Mouse (Mus musculus) cerebellum, adult 9-11 months (tissue): ENCODE data around the gene Cwc22.

Source experiments
- DNase-seq: peaks from one replicate; pipeline ENCODE4 v3.0.0; 2022

Gene Cwc22

DNA sequence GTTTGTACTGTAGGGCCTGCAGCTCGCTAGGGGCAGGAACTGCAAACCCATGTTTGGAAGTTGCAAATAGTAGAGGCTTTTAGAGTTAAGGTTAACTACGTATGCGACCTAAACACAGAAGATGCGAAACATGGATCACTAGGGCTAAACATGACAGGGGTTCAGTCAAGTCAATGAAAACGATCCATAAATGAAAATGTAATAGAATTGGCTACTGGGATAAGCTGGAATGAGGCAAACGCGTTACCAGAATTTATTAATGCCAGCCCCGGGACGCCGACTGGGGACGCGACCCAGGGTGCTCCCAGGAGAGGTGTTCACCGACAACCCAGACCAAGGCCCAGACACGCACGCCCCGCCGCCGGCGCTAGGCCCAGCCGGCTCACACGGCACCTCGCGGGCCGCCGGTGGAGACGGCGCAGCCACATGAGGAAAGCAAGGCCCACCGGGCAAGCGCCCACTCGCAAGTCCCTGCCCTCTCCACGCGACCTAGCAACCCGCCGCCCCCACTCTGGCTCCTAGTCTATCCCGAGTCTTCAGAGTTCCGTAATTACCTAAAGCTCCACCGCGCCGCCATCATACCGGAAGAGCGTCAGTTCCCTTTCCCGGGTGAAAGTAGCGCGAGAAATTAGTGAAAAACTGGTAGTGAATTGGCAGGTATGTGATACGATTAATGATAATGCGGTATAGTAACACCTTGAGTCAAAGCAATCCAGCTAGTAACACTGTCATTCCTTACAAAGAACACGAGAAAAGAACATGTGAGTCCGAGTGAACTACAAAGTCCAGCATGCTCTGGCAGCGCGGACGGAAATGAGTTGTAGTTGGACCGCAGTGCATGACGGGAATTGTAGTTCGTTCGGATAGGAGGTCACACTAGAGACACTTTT is at the start of gene Cwc22:
TSS of gene Cwc22 (minus strand) at position 780 of the 890 bp plus-strand sequence.
- peak; percentile 88 for DNase-seq

DNA sequence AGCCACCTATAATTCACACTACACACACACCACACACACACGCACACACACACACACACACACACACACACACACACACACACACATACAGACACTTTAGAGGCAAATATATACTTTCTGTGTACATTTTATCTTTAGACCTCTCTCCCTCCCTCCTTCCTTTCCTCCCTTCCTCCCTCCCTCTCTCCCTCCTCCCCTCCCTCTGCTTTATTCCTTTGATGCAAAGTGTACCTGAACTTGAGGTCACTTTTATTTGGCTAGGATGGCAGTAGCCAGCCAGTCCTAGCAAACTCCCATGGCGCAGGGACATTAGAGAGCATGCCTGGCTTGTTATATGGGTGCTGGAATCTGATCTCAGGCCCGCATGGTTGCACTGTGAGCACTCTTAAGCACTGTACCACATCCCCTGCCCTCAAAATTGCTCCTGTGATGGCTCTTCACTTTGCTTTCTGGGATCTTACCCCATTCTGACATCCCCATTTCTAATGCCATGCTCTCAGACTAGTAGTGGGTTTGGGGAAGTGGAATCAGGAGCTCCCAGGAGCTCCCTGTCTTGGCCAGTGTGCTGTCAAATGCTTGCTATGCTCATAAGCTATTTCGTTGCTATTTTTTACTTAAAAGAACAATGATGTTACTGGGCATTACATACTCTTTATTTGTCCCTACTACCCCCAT is 47.7 kb upstream of the Cwc22 start:
- no peak for DNase-seq

GRCm38 (mm10) chr2:77992951-77993604 is 46.9 kb upstream of the Cwc22 start:
- no peak for DNase-seq

- DNase-seq: no peak
Measured at GRCm38 (mm10) chr2:77990820-77991219, 44.6 kb upstream of the Cwc22 start.

DNA sequence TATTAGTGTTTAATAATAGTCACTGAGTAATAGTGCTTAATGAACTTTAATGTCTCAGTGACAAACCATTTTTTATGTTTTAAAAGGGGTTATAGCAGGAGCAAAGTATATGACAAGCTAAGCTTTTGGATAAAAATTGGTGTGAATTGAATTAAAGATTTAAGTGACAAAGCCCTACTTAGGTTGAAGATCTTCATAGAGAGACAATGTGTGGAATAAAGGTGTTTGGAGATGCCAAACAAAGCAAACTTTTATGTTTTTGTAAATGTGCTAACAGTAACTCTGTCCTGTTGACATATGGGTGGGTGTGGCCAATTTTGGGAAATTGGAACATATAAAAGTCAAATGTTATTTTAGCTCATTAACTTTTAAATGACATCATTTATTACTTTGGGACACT is 43.9 kb upstream of the Cwc22 start:
- no peak for DNase-seq

- no peak for DNase-seq
Measured at GRCm38 (mm10) chr2:77989390-77989789, 43.2 kb upstream of the Cwc22 start.

DNA sequence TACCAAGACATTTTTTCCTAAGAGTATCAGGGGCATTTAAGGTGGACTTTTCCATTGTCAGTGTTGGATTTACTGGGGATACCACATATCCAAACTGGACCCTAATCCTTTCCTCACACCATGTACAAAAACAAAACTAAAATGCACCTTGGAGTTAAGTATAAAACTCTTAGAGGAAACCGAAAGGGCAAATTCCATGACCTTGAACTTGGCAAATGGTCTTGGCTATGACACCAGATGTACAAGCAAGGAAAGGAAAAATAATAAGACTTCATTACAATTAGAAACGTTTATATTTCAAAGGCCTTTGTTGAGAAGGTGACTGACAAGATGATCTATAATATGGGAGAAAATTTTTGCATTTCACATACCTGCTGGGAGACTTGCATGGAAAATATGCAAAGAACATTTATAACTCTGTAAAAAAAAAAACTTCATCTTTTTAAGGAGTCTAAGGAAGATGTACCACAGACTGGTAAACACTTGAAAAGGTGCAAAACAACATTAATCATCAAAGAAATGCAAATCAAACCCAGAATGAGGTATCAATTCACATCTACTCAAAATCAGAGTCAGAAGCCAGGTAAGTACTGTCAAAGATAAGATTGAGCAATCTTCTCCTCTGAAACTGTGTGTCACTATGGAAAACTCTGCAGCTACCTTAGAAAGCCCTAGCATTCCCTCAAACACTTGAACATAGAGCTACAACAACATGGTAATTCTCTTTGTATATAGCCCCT is 40.0 kb upstream of the Cwc22 start:
- DNase-seq: no peak

GRCm38 (mm10) chr2:77984209-77984608 is 38.0 kb upstream of the Cwc22 start:
- DNase-seq: no peak

- DNase-seq: no peak
Measured at GRCm38 (mm10) chr2:77981826-77982225, 35.7 kb upstream of the Cwc22 start.

DNA sequence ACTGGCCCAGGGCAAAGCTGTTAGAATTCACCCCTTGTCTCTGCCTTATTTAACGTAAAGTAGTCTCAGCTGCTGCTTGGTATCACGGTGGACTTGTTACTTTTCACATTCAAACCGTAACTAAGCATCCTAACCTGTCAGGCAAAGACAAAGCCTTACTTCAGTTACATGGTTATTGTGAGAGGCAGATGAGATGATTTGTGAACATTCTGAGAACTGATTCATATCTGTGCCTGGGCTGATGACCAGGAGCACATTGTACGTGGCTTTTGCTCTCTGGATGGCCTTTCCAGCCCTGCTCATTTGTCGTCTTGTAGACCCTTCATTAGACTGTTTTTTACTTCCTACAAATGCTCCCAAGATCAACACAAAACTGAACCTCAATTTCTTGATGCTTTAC is 34.5 kb upstream of the Cwc22 start:
- DNase-seq: no peak

GRCm38 (mm10) chr2:77979519-77979918 is 33.3 kb upstream of the Cwc22 start:
- DNase-seq: no peak

DNA sequence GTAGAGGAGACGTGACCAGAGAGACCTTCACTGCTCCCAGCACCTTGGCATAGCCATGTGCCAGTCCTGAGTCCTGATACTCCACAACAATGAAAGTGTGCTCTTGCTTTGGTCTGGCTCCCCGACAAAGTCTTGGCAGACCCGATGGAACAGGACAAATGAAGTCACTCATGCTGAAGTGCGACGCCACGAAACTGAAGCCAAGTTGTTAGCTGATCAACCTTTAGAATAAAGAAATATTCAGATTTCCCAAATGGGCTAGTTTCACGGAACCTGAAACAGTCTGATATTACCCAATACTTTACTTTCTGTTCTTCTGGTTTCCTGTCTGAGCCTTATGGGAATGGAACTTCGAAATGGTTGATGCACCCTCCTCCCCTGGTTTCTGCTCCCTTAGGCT is 32.9 kb upstream of the Cwc22 start:
- no peak for DNase-seq

DNA sequence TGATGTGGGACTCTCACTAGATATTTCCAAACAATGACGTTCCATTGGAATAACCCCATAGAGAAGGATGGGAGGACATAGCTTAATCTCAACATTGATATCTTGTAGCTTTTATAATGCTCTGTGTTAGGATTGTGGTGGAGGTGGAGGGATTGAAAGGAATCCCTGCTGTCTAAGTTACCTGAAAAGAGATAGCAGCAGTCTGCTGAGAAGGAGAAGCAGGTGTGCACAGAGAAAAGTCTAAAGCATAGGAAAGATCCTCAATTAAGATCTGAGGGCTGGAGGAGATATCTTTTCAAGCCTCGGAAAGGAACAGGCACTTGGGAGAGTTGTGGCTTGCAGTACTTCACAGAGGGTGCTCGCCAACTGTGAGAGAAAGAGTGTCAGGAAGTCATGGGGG is 32.1 kb upstream of the Cwc22 start:
- DNase-seq: no peak

DNA sequence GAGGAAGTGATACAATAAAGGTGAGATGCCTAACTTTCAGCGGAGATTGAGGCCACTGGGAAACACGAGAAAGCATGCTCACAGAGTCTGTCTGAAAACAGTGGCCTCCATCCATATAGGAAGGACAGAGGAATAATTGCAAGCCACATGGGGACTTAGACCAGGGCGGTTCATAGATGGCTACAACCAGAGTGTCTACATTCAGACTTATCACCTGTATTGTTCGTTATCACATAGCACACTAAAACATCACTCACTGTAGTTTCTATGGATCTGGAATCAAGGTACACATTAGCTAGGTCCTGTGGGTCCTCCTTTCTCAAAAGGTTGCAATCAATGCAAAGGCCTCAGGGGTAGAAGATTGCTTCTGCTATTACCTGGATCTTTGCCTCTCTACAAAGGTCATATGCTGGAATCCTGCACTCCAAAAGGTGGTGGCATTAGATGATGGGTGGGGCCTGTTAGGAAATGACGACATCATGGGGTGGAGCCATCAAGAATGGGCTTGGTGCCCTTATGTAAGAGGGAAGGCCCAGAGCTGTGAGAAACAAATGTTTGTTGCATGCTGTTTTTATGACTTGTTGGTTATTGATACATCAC is 30.2 kb upstream of the Cwc22 start:
- no peak for DNase-seq

DNA sequence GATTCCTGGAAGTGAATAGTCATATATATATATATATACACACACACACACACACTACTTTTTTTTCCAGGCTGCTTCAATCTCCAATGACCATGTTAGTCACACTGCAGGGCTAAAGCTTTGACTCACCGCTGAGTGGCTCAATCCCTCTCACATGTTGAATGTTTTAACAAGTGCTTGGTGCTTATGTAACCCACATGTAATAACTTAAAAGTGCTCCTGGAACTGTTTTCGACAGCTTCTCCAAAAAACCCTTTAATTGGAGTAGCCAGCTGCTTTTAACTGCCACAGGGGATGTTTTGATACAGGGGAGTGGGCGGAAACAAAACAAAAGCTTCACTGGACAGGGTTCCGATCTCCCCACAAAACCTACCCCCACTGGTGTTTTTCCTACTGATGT is 29.4 kb upstream of the Cwc22 start:
- no peak for DNase-seq

DNA sequence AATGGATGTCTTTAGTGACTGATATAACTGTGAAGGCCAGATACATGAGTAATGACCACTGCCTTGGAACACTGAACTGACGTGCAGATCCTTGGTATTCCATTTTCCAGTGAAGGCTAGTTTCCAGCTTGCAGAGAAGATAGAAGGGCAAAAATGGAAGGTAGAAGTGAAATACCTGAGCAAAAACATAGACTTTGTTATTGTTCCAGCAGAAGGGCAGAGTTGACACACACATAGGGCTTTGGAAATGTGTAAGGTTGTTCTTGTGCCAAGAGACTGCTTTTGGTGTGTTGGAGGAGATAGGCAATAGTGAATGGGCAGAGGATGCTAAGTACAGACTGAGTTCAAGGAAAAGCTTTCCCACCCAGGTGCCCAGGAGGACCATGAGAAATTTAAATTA is 28.8 kb upstream of the Cwc22 start:
- DNase-seq: no peak

GRCm38 (mm10) chr2:77974366-77974765 is 28.2 kb upstream of the Cwc22 start:
- DNase-seq: no peak

DNA sequence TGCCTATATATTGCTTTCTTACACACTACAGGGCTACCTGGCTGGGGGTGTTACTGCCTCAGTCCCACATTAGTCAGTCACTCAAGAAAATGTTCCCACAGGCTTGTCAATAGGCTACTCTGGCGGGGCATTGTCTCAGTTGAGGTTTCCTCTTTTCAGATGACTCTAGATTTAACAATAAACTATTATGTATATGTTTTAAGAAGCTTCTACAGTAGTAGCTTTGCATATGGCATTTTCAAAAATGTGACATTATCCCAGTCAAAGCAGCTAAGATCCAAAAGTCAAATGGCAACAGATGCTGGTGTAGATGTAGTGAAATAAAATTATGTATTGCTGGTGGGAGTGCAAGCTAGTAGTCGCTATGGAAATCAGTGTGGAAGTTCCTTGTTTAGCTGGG is 27.1 kb upstream of the Cwc22 start:
- no peak for DNase-seq

- no peak for DNase-seq
Measured at GRCm38 (mm10) chr2:77972541-77972940, 26.4 kb upstream of the Cwc22 start.

DNA sequence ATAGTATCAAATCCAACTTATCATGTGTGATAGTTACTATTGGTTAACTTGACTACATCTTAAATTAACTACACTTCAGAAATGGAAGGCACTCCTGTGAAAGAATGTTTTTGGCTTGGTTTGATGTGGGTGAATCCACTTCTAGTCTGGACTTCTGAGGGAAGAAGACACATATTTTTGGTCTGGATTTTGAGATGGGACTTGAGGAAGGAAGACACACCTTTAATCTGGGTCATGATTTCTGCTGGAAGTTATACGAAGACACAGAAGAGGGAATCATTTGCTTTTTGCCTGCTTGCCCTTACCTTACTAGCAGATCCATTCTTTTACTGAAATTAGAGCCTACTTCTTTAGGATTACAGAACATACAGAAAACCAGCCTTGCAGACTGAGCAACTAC is 25.7 kb upstream of the Cwc22 start:
- DNase-seq: no peak

GRCm38 (mm10) chr2:77971361-77971760 is 25.2 kb upstream of the Cwc22 start:
- no peak for DNase-seq

DNA sequence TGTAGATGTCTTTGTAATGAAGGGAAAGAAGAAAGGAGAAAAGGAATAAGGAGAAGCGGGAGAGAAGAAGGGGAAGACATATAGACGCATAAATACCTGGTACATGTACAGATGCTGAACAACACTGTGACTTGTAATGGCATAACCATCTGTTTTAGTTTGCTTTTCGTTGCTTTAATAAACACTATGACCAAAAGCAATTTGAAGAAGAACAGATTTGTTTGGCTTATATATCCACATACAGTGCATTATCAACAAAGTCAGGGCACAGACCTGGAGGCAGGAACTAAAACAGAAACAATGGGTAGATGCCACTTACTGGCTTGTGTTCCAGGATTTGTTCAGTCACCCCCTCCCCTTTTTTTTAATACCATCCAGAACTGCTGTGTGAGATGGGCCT is 24.4 kb upstream of the Cwc22 start:
- DNase-seq: no peak

GRCm38 (mm10) chr2:77969956-77970355 is 23.8 kb upstream of the Cwc22 start:
- no peak for DNase-seq
